Mouse (Mus musculus): ENCODE results near the gene Fam178b. TPM values are rescaled to one million over a fixed set of nuclear protein-coding genes. Genes with fewer than 3 reads are reported as not detected.

The Fam178b gene
- total and polyA plus RNA-seq, 3 experiments = not detected

DNA sequence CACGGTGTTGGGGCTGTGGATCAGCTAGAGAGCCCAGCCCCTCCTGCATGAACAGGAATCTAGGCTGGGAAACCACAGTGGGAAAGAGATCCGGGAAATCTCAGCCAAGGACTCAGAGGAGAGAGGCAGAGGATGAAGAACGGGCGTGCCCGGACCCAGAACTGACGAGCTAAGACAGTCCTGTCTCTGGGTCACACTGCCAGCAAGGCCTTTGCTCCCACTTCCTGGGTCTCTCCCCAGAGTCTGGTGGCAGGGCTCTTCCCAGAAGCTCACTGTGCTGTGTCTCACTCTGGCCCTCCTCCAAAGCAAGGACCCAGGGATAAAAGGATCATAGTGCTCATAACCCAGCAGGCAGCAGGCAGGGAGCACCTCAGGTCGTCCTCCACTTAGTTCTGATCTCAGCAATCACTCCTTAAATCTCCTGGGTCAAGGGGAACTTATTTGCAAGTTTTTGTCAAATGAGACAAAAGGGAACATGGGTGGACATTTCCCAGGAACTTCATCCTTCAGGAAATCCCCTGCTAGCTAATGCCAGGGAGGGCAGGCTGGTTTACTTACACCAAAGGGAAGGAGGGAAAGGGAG lies 113.2 kb downstream of the Fam178b start:
- DNase-seq (ENCODE audit: low spot score) (no peak), ATAC-seq (ENCODE audit: extremely low read depth, insufficient number of reproducible peaks, low FRiP score, poor library complexity, severe bottlenecking) (no peak)
- H3K4me3 ChIP-seq (ENCODE audit: low read depth, low read length) = no peak overlapping the region
- no peaks in the 10 kb centered on the region for H3K9me3 ChIP-seq (replicated peaks)
- no peaks in the 10 kb centered on the region for H3K4me1 ChIP-seq (ENCODE audit: insufficient read depth, low read depth, low read length)
- H3K27me3 ChIP-seq (ENCODE audit: insufficient read depth, low read length) = peaks cover 44% of the 10 kb centered on the region
- H3K36me3 ChIP-seq (replicated peaks) = no peaks in the 10 kb centered on the region
- TF ChIP-seq GATA1 (IDR thresholded peaks at IDR 0.05; ENCODE audit: borderline replicate concordance, low read length) = no peak
- no peak for TF ChIP-seq CTCF (IDR thresholded peaks at IDR 0.05; ENCODE audit: low read depth, low read length)
- no peak for TF ChIP-seq POLR2AphosphoS5 (IDR thresholded peaks at IDR 0.05; ENCODE audit: insufficient replicate concordance, low read depth, low read length)
- TF ChIP-seq TAL1 (conservative IDR thresholded peaks at IDR 0.05; ENCODE audit: low read depth, low read length) = no peak
- no peak for TF ChIP-seq GATA2 (IDR thresholded peaks at IDR 0.05; ENCODE audit: borderline replicate concordance, low read depth, low read length)

DNA sequence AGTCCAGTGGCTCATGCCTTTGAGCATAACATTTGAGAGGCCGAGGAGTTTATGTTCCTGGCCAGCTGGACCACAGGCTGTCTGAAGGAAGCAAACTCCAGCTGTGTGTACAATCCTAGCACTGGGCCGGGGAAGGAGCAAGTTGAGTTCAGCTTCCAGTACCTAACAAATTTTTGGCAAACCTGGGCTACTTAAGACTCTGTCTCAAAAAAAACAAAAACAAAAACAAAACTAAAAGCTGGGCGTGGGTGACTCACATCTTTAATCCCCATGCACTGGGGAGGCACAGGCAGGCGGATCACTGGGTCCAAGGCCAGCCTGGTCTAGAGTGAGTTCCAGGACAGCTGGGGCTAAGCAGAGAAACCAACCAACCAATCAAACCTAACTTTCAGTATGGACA lies 114.2 kb downstream of the Fam178b start:
- DNase-seq (ENCODE audit: low spot score) (no peak), ATAC-seq (ENCODE audit: extremely low read depth, insufficient number of reproducible peaks, low FRiP score, poor library complexity, severe bottlenecking) (no peak)
- Histone ChIP-seq H3K36me3 (replicated peaks) (no peaks in the 10 kb centered on the region), H3K4me1 (ENCODE audit: insufficient read depth, low read depth, low read length) (no peaks in the 10 kb centered on the region), H3K4me3 (ENCODE audit: low read depth, low read length) (no peak overlapping the region), H3K27me3 (ENCODE audit: insufficient read depth, low read length) (peaks cover 51% of the 10 kb centered on the region), H3K9me3 (replicated peaks) (no peaks in the 10 kb centered on the region)
- TF ChIP-seq GATA1 (IDR thresholded peaks at IDR 0.05; ENCODE audit: borderline replicate concordance, low read length) (no peak), TAL1 (conservative IDR thresholded peaks at IDR 0.05; ENCODE audit: low read depth, low read length) (no peak), POLR2AphosphoS5 (IDR thresholded peaks at IDR 0.05; ENCODE audit: insufficient replicate concordance, low read depth, low read length) (no peak), CTCF (IDR thresholded peaks at IDR 0.05; ENCODE audit: low read depth, low read length) (no peak), GATA2 (IDR thresholded peaks at IDR 0.05; ENCODE audit: borderline replicate concordance, low read depth, low read length) (no peak)

DNA sequence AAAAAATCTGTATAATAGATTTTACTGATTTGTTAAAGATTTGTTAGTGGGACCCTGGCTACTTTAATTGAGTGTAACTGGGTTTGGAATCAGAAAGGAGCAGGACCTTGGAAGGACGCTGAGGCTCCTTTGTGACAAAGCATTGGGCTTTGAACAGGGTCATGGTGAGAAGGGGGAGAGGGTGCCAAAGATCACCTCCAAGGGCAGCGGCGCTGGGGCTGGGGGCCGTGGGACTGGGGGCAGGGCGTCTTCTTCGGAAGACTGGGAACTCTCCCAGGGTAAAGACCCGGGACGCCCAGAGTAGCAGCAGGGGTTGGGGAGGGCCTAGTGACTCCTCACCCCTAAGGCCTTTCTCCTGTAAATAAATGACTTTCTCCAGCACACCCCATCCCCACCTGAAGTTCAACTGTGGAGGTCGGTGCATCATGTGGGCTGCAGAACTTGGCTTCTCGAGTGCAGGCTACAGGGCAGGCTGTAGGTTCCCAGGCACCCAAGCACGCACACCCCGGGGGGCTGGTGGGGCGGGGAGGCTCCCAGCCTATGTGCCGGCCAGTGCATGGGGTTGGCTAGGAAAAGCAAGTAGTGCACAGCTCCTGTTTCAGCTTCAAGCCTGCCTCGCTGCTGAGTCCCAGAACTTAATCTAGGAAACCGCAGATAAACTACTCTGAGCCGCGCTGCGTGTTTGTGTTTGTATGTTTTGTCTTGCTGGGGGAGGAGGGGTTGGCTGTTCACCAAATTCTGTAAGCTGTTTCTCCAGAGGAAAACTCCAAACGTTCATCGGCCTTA lies 115.0 kb downstream of the Fam178b start:
- Histone ChIP-seq H3K4me1 (ENCODE audit: insufficient read depth, low read depth, low read length) (no peaks in the 10 kb centered on the region), H3K4me3 (ENCODE audit: low read depth, low read length) (no peak overlapping the region), H3K27me3 (ENCODE audit: insufficient read depth, low read length) (peaks cover 47% of the 10 kb centered on the region), H3K9me3 (replicated peaks) (no peaks in the 10 kb centered on the region), H3K36me3 (replicated peaks) (no peaks in the 10 kb centered on the region)
- TF ChIP-seq TAL1 (conservative IDR thresholded peaks at IDR 0.05; ENCODE audit: low read depth, low read length) (no peak), CTCF (IDR thresholded peaks at IDR 0.05; ENCODE audit: low read depth, low read length) (no peak), GATA2 (IDR thresholded peaks at IDR 0.05; ENCODE audit: borderline replicate concordance, low read depth, low read length) (no peak), POLR2AphosphoS5 (IDR thresholded peaks at IDR 0.05; ENCODE audit: insufficient replicate concordance, low read depth, low read length) (no peak), GATA1 (IDR thresholded peaks at IDR 0.05; ENCODE audit: borderline replicate concordance, low read length) (no peak)
- DNase-seq (ENCODE audit: low spot score) (no peak), ATAC-seq (ENCODE audit: extremely low read depth, insufficient number of reproducible peaks, low FRiP score, poor library complexity, severe bottlenecking) (no peak)

DNA sequence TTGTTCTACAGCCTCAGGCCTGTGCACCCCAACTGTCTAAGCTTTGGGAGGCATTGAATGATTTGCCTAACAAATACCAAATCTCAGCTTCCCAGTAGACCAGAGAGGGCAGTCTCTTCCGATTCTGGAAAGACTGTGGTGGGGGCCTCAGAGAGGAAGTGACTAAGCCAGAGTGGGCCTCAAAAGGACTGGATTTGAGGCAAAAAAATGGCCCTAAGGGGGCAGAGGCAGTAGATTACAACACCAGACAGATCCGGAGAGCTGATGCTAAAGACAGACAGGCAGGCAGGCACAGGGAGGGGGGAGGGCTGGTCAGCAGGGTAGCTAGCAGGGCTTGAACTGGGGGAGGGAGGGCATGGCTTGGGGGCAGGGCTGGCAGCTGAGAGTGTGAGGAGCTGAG lies 116.6 kb downstream of the Fam178b start:
- Histone ChIP-seq H3K4me3 (ENCODE audit: low read depth, low read length) (no peak overlapping the region), H3K27me3 (ENCODE audit: insufficient read depth, low read length) (peaks cover 42% of the 10 kb centered on the region), H3K4me1 (ENCODE audit: insufficient read depth, low read depth, low read length) (no peaks in the 10 kb centered on the region), H3K9me3 (replicated peaks) (no peaks in the 10 kb centered on the region), H3K36me3 (replicated peaks) (no peaks in the 10 kb centered on the region)
- DNase-seq (ENCODE audit: low spot score) = no peak
- no peak for TF ChIP-seq CTCF (IDR thresholded peaks at IDR 0.05; ENCODE audit: low read depth, low read length)
- TF ChIP-seq GATA2 (IDR thresholded peaks at IDR 0.05; ENCODE audit: borderline replicate concordance, low read depth, low read length) = no peak
- no peak for TF ChIP-seq POLR2AphosphoS5 (IDR thresholded peaks at IDR 0.05; ENCODE audit: insufficient replicate concordance, low read depth, low read length)
- no peak for TF ChIP-seq TAL1 (conservative IDR thresholded peaks at IDR 0.05; ENCODE audit: low read depth, low read length)
- ATAC-seq (ENCODE audit: extremely low read depth, insufficient number of reproducible peaks, low FRiP score, poor library complexity, severe bottlenecking) = no peak

DNA sequence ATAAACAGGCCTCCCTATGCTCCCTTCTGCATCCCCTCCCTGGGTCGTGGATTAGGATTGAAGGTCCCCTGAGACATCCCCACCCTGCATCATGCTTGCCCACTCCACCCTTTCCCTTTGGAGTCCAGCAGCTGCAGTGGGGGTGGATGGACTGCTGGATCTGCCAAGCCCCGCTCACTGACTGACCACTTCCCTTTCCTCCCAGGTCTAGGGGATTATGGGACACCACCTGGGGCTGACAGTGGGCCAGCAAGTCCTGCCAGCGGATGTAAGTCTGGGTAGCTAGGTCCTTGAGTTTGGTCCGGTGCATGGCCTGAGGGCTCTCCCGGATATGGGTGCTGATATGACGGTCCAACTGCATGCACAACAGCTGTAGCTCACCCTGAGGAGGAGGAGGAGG lies 118.9 kb downstream of the Fam178b start:
- Histone ChIP-seq H3K27me3 (ENCODE audit: insufficient read depth, low read length) (peaks cover 49% of the 10 kb centered on the region), H3K9me3 (replicated peaks) (no peaks in the 10 kb centered on the region), H3K4me1 (ENCODE audit: insufficient read depth, low read depth, low read length) (no peaks in the 10 kb centered on the region), H3K36me3 (replicated peaks) (no peaks in the 10 kb centered on the region), H3K4me3 (ENCODE audit: low read depth, low read length) (no peak overlapping the region)
- DNase-seq (ENCODE audit: low spot score) (no peak), ATAC-seq (ENCODE audit: extremely low read depth, insufficient number of reproducible peaks, low FRiP score, poor library complexity, severe bottlenecking) (no peak)
- TF ChIP-seq POLR2AphosphoS5 (IDR thresholded peaks at IDR 0.05; ENCODE audit: insufficient replicate concordance, low read depth, low read length) = no peak
- no peak for TF ChIP-seq TAL1 (conservative IDR thresholded peaks at IDR 0.05; ENCODE audit: low read depth, low read length)
- no peak for TF ChIP-seq GATA1 (IDR thresholded peaks at IDR 0.05; ENCODE audit: borderline replicate concordance, low read length)
- no peak for TF ChIP-seq CTCF (IDR thresholded peaks at IDR 0.05; ENCODE audit: low read depth, low read length)
- TF ChIP-seq GATA2 (IDR thresholded peaks at IDR 0.05; ENCODE audit: borderline replicate concordance, low read depth, low read length) = no peak

DNA sequence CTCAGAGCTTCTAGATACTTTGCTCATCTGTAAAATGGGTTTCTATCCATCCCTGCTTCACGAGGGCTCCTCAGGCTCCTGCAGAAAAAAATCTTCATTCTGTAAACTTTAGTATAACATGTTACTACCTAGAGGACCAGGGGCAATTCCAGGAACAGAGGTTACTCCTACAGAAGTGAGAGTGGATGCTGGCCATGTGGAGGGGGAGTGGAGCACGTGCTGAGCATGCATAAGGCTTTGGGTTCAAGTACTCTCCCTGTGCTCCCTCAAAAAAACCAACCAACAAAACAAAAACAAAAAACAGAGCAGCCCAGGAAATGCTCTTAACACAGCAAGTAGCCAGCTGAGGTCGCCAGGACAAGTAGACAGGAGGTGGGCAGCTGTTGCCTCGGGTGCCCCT lies 119.4 kb downstream of the Fam178b start:
- no peak for TF ChIP-seq TAL1 (conservative IDR thresholded peaks at IDR 0.05; ENCODE audit: low read depth, low read length)
- TF ChIP-seq GATA1 (IDR thresholded peaks at IDR 0.05; ENCODE audit: borderline replicate concordance, low read length) = no peak
- no peak for TF ChIP-seq GATA2 (IDR thresholded peaks at IDR 0.05; ENCODE audit: borderline replicate concordance, low read depth, low read length)
- no peak for TF ChIP-seq POLR2AphosphoS5 (IDR thresholded peaks at IDR 0.05; ENCODE audit: insufficient replicate concordance, low read depth, low read length)
- TF ChIP-seq CTCF (IDR thresholded peaks at IDR 0.05; ENCODE audit: low read depth, low read length) = no peak
- Histone ChIP-seq H3K36me3 (replicated peaks) (no peaks in the 10 kb centered on the region), H3K27me3 (ENCODE audit: insufficient read depth, low read length) (peaks cover 54% of the 10 kb centered on the region), H3K9me3 (replicated peaks) (no peaks in the 10 kb centered on the region), H3K4me1 (ENCODE audit: insufficient read depth, low read depth, low read length) (no peaks in the 10 kb centered on the region), H3K4me3 (ENCODE audit: low read depth, low read length) (no peak overlapping the region)
- DNase-seq (ENCODE audit: low spot score) = no peak
- no peak for ATAC-seq (ENCODE audit: extremely low read depth, insufficient number of reproducible peaks, low FRiP score, poor library complexity, severe bottlenecking)

All from G1E (cell line).